Mouse (Mus musculus) brain, embryonic 14.5 days (tissue): ENCODE measurements around the gene Dlg1.

Experiments
- CTCF ChIP-seq: fragments of 200-500 bp; IDR thresholded peaks from 2 replicates; pipeline ENCODE4 v1.5.1; 2012; ENCODE audit warnings: inconsistent platforms, mild to moderate bottlenecking, moderate library complexity, borderline replicate concordance; ENCODE audit not compliant: insufficient read depth, insufficient read length; ENCODE audit errors: extremely low read depth
- POLR2A ChIP-seq: fragments of 200-500 bp; IDR thresholded peaks from 2 replicates; pipeline ENCODE4 v1.6.1; 2012; ENCODE audit warnings: mild to moderate bottlenecking, inconsistent platforms, borderline replicate concordance; ENCODE audit not compliant: poor library complexity, insufficient read depth, insufficient read length, severe bottlenecking; ENCODE audit errors: extremely low read depth

GRCm38 (mm10) chr16:31663379-31664286 is at the start of gene Dlg1:
- no peak for TF ChIP-seq CTCF
- TF ChIP-seq POLR2A, result peak; percentile 33; the same call in 1 of the 2 replicates
